Mouse (Mus musculus) G1E (cell line): ENCODE results near the gene Slc25a25. TPM values are rescaled to one million over a fixed set of nuclear protein-coding genes. Genes with fewer than 3 reads are reported as not detected.

ENCODE experiments used
- ATAC-seq: 2 replicates; pipeline ENCODE4 v1.8.0; 2016; ENCODE audit warnings: mild to moderate bottlenecking; ENCODE audit not compliant: insufficient number of reproducible peaks, poor library complexity, low FRiP score, severe bottlenecking; ENCODE audit errors: extremely low read depth
- DNase-seq: peaks from one replicate; pipeline ENCODE4 v3.0.0; 2012; ENCODE audit warnings: low spot score
- H3K27me3 ChIP-seq: 2 replicates; pipeline ENCODE4 v1.6.1; 2012; ENCODE audit warnings: mild to moderate bottlenecking, low read length, inconsistent platforms; ENCODE audit not compliant: insufficient read depth
- H3K36me3 ChIP-seq: replicated peaks from 2 replicates; pipeline ENCODE3; 2012; ENCODE audit warnings: mild to moderate bottlenecking, inconsistent platforms
- H3K4me1 ChIP-seq: 2 replicates; pipeline ENCODE4 v1.6.1; 2012; ENCODE audit warnings: low read depth, low read length, inconsistent platforms, mixed read lengths; ENCODE audit not compliant: insufficient read depth
- H3K4me3 ChIP-seq: 2 replicates; pipeline ENCODE4 v1.5.1; 2012; ENCODE audit warnings: low read depth, mild to moderate bottlenecking, inconsistent platforms, low read length, moderate library complexity, mixed read lengths
- H3K9me3 ChIP-seq: replicated peaks from 2 replicates; pipeline ENCODE4 v1.6.1; 2012; ENCODE audit warnings: inconsistent platforms
- CTCF ChIP-seq: IDR thresholded peaks from 2 replicates; pipeline ENCODE4 v1.5.1; 2012; ENCODE audit warnings: low read depth, low read length, inconsistent platforms, mixed read lengths
- GATA1 ChIP-seq: IDR thresholded peaks from 2 replicates; pipeline ENCODE4 v1.6.1; 2012; ENCODE audit warnings: borderline replicate concordance, low read length, inconsistent platforms, mixed read lengths
- GATA2 ChIP-seq: IDR thresholded peaks from 2 replicates; pipeline ENCODE4 v1.6.1; 2012; ENCODE audit warnings: low read depth, low read length, inconsistent platforms, borderline replicate concordance
- POLR2AphosphoS5 ChIP-seq: IDR thresholded peaks from 2 replicates; pipeline ENCODE4 v1.6.1; 2012; ENCODE audit warnings: low read depth, low read length, inconsistent platforms; ENCODE audit not compliant: insufficient replicate concordance
- TAL1 ChIP-seq: conservative IDR thresholded peaks from 2 replicates; pipeline ENCODE4 v1.6.1; 2012; ENCODE audit warnings: low read depth, low read length, inconsistent platforms, mixed read lengths
- polyA plus RNA-seq: library from polyadenylated mRNA; stranded (reverse); fragments of >175 nt; gene quantifications from 2 replicates; pipeline ENCODE4 v1.2.3, GENCODE M21; 2012
- total RNA-seq, 2 experiments: library from RNA; stranded (forward) in 1 of 2; stranded (reverse) in 1 of 2; fragments of 200-1000 nt in 1 of 2; fragments of >200 nt in 1 of 2; fragmentation: Nextera tagmentation in 1 of 2; gene quantifications; 2 replicates each; pipeline ENCODE4 v1.2.3; 2014 to 2017

The Slc25a25 gene
- total and polyA plus RNA-seq, 3 experiments, result 6.5 to 25.4 (median 6.8) TPM

DNA sequence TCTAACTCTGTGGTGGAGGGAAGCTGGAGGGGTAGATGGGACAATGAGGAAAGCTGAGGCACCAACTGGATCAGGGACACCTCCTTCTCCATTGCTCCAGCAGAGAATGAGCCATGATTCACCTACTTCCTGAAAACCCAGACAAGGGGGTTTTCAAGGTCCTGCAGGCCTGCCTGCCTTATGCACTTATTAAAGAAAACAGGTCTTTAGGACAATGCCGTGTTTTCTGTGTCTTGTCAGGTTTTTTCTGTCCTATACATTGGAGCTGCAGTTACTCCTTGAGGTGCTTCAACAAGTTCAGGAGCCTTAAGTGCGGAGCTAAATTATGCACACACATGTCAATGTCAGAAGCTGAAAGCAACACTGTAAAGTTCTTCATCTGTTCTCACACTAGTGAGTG lies 9.7 kb downstream of the Slc25a25 start:
- TF ChIP-seq GATA2 (no peak), POLR2AphosphoS5 (no peak), CTCF (no peak), GATA1 (no peak), TAL1 (no peak)
- Histone ChIP-seq H3K4me1 (peaks cover 3% of the 10 kb centered on the region; the same call in 1 of the 2 replicates), H3K27me3 (no peaks in the 10 kb centered on the region), H3K36me3 (peaks cover 69% of the 10 kb centered on the region), H3K4me3 (no peak overlapping the region), H3K9me3 (no peaks in the 10 kb centered on the region)
- ATAC-seq (no peak), DNase-seq (no peak)

DNA sequence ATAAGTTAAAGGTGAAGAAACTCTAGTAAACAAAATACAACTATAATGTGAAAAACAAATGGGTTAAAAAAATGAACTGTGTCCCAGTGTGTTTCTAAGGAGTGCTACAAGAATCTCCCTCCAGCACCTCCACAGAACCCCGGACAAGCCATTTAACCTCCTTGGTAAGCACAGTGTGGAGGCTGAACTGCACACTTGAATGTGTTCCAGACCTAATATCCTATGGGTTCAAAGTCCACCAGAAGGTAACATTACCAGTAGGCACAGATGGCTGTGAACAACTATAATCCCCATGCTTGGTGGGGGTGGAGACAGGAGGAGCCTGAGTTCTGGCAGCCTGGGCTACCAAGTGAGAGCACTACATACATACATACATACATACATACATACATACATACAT lies 10.6 kb downstream of the Slc25a25 start:
- Histone ChIP-seq H3K9me3 (no peaks in the 10 kb centered on the region), H3K4me1 (peaks cover 3% of the 10 kb centered on the region; the same call in 1 of the 2 replicates), H3K4me3 (no peak overlapping the region), H3K27me3 (no peaks in the 10 kb centered on the region), H3K36me3 (peaks cover 66% of the 10 kb centered on the region)
- no peak for TF ChIP-seq POLR2AphosphoS5
- no peak for TF ChIP-seq CTCF
- TF ChIP-seq TAL1, result no peak
- TF ChIP-seq GATA2, result no peak
- TF ChIP-seq GATA1, result no peak
- ATAC-seq (no peak), DNase-seq (no peak)

DNA sequence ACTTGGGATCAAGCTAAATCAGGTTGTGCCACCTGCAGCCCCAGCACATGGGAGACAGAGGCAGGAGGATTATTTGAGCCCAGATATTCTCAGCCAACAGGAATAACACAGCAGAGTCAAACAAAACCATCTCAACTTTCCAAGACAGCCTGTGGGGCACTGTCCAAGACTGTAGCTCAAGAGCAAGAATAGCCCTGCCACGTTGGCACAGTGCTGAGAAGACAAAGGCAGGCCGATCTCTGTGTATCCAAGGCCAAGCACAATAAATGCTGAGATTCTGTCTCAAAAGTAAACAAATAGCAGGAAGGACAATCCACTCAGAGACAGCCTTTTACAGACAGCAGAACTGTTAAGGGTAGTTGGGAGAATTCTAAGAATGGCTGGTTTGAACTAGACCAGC lies 11.1 kb downstream of the Slc25a25 start:
- no peaks in the 10 kb centered on the region for H3K9me3 ChIP-seq
- ATAC-seq, result no peak
- no peak overlapping the region for H3K4me3 ChIP-seq
- H3K36me3 ChIP-seq, result peaks cover 62% of the 10 kb centered on the region
- TF ChIP-seq GATA1 (no peak), CTCF (no peak), GATA2 (no peak), TAL1 (no peak), POLR2AphosphoS5 (no peak)
- no peak for DNase-seq
- peaks cover 3% of the 10 kb centered on the region; the same call in 1 of the 2 replicates for H3K4me1 ChIP-seq
- no peaks in the 10 kb centered on the region for H3K27me3 ChIP-seq

DNA sequence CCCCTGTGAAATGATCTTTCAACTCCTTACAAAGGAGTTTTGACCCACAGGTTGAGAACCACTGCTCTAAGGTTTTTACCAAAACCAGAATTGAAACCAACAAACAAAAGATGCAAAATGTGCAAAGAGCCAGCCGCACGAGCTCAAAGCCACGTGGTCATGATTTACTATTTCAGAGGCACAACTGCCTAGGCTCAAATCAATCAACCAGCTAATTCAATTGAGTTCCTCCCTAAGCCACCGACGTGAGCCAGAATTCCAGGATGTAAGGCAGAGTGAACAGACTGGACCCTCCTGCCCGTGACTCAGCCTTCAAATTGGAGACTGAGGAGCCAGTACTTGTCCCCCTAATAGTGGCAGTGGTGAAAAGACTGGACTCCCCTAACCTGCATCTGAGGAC lies 12.1 kb downstream of the Slc25a25 start:
- ATAC-seq (no peak), DNase-seq (no peak)
- Histone ChIP-seq H3K27me3 (no peaks in the 10 kb centered on the region), H3K36me3 (peaks cover 53% of the 10 kb centered on the region), H3K9me3 (no peaks in the 10 kb centered on the region), H3K4me3 (no peak overlapping the region), H3K4me1 (peaks cover 3% of the 10 kb centered on the region; the same call in 1 of the 2 replicates)
- TF ChIP-seq CTCF (no peak), POLR2AphosphoS5 (no peak), TAL1 (no peak), GATA1 (no peak), GATA2 (no peak)

DNA sequence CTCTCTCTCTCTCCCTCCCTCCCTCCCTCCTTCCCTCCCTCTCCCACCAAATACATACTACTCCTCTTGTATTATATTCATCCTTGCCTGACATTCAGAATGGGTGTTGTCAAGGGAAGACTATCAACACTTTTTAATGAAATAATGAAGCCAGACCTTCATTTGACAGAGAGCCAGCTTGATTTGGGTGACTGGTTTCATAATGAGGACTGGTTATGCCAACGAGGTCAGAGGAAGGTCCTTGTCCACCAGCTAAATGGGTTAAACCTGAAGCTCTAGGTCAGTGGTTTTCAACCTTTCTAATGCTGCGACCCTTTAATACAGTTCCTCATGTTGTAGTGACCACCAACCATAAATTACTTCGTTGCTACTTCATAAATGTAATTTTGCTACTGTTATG lies 12.5 kb downstream of the Slc25a25 start:
- no peak for DNase-seq
- no peak for TF ChIP-seq GATA1
- TF ChIP-seq CTCF, result no peak
- TF ChIP-seq GATA2, result no peak
- no peak for TF ChIP-seq TAL1
- TF ChIP-seq POLR2AphosphoS5, result no peak
- ATAC-seq, result no peak
- Histone ChIP-seq H3K27me3 (no peaks in the 10 kb centered on the region), H3K9me3 (no peaks in the 10 kb centered on the region), H3K36me3 (peaks cover 49% of the 10 kb centered on the region), H3K4me1 (peaks cover 3% of the 10 kb centered on the region; the same call in 1 of the 2 replicates), H3K4me3 (no peak overlapping the region)

DNA sequence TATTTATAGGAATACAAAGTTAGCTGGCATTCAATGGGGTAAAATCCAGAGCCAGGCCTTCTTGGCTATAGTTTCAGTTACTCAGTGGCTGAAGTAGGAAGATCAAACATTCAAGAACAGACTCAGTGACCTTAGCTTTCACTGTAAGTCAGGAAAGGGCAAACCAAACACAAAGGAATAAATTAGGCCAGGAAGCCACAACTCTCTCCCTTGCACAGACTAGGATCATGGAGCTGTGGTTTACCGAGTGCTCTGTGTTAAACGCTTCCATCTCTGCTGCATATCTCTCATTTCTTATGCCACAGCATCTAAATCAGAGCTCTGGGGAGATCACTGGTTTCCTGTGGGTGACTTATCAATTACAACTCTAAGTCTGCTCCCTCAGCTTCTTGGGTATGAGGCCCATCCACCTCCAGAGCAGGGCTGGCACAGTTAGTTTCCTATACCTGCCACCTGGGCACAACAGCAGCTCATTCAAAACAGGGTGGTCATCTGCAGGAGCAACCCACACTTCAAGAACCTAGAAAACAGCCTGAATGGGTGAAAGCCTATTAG lies 13.6 kb downstream of the Slc25a25 start:
- TF ChIP-seq TAL1 (no peak), GATA2 (no peak), POLR2AphosphoS5 (no peak), GATA1 (no peak), CTCF (no peak)
- no peaks in the 10 kb centered on the region for H3K9me3 ChIP-seq
- H3K4me1 ChIP-seq, result no peaks in the 10 kb centered on the region; the same call in 1 of the 2 replicates
- no peak for ATAC-seq
- H3K27me3 ChIP-seq, result no peaks in the 10 kb centered on the region
- peaks cover 45% of the 10 kb centered on the region for H3K36me3 ChIP-seq
- no peak overlapping the region for H3K4me3 ChIP-seq
- DNase-seq, result no peak

DNA sequence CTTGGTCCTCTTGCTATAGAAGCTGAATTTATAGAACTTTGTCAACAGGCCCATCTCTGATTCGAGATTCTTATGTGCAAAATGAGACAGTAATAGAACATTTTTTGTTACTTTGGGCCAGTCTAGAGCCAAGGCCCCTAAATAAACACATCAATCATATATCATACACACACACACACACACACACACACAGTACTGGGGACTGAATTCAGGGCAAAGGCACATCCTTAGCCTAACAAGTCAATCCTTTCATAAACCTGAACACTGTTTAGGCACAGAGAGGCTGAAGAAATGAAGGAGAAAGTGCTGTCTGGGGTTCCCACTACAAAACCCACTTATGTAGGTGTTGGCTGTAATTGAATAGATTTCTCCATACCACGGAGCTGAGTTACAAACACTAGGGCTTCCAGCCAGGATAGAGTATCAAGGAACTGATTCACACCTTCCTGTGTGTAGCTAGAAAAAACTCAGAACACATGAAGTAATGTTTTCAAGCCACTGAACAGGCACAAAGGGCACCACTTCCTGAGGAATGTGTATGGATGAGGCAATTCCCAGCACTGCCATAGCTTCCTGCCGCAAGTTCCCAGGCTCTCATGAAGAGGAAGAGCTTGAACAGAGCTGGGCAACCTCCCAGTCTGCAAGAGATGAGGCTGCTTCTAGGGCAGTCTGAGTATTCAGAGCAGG lies 14.4 kb downstream of the Slc25a25 start:
- Histone ChIP-seq H3K9me3 (no peaks in the 10 kb centered on the region), H3K4me3 (no peak overlapping the region), H3K27me3 (no peaks in the 10 kb centered on the region), H3K4me1 (no peaks in the 10 kb centered on the region; the same call in 1 of the 2 replicates), H3K36me3 (peaks cover 44% of the 10 kb centered on the region)
- DNase-seq, result no peak
- TF ChIP-seq GATA2 (no peak), GATA1 (no peak), CTCF (no peak), POLR2AphosphoS5 (no peak), TAL1 (no peak)
- ATAC-seq, result no peak
